Mouse (Mus musculus) kidney, embryonic 16.5 days (tissue): ENCODE results near the gene Tectb. TPM values are rescaled to one million over a fixed set of nuclear protein-coding genes. Genes with fewer than 3 reads are reported as not detected.

ENCODE experiments used
- ATAC-seq: fragments of 200-750 bp; cut with Nextera tagmentation; 2 replicates; pipeline ENCODE4 v1.8.0; 2017; ENCODE audit warnings: moderate TSS enrichment; ENCODE audit not compliant: low FRiP score, low TSS enrichment
- H3K27ac ChIP-seq: fragments of 300-500 bp; sonication (generic); 2 replicates; pipeline ENCODE4 v1.5.1; 2014; ENCODE audit warnings: low read length
- H3K27me3 ChIP-seq: fragments of 300-500 bp; sonication (generic); 2 replicates; pipeline ENCODE4 v1.6.1; 2014; ENCODE audit warnings: low read length, control low read depth, mixed read lengths; ENCODE audit not compliant: insufficient read depth
- H3K36me3 ChIP-seq: fragments of 300-500 bp; sonication (generic); 2 replicates; pipeline ENCODE4 v1.6.1; 2014; ENCODE audit warnings: low read length, control low read depth, mixed read lengths; ENCODE audit not compliant: insufficient read depth
- H3K4me1 ChIP-seq: fragments of 300-500 bp; sonication (generic); 2 replicates; pipeline ENCODE4 v1.6.1; 2014; ENCODE audit warnings: low read length, control low read depth, mixed read lengths; ENCODE audit not compliant: insufficient read depth
- H3K4me2 ChIP-seq: fragments of 300-500 bp; sonication (generic); replicated peaks from 2 replicates; pipeline ENCODE4 v1.6.1; 2014; ENCODE audit warnings: low read depth, low read length
- H3K4me3 ChIP-seq: fragments of 300-500 bp; sonication (generic); 2 replicates; pipeline ENCODE4 v1.5.1; 2014; ENCODE audit warnings: mild to moderate bottlenecking, low read length
- H3K9ac ChIP-seq: fragments of 300-500 bp; sonication (generic); replicated peaks from 2 replicates; pipeline ENCODE4 v1.6.1; 2014; ENCODE audit warnings: low read length
- H3K9me3 ChIP-seq: fragments of 300-500 bp; sonication (generic); 2 replicates; pipeline ENCODE4 v1.6.1; 2016; ENCODE audit warnings: low read length, control low read depth
- WGBS: fragments of 180-500 bp; shearing (Covaris S2); extraction: QIAGEN DNeasy Blood & Tissue Kit; methylation state at CpG from one replicate; pipeline ENCODE4 v1.1.7; 2014; 5-methylcytosine and 5-hydroxymethylcytosine counted together
- polyA plus RNA-seq: library from polyadenylated mRNA; unstranded; fragments of >200 nt; fragmentation: Nextera tagmentation; extraction: Ambion mirVana; gene quantifications from 2 replicates; pipeline ENCODE4 v1.2.1, GENCODE M21; 2015

Gene Tectb
- polyA plus RNA-seq, 1 experiment from 2014 or later: not detected

DNA sequence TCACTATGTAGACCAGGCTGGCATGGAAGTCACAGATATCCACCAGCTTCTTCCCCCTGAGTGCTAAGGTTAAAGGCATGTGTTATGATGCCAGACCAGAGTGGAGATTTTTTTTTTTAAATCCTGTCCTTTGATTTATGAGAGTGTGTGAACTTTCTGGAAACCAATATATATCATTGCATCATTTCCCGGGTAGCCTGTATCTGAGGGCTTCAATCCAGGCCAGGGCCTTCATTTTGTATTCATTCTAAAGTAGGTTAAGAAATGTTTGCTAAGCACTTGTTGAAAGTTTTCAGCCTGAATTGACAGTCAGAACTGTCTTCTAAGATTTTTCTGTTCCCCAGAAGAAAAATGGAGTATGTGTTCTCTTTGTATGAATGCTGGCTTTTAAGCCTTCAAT, 8.9 kb upstream of the Tectb start:
- no peak overlapping the region for H3K4me2 ChIP-seq
- H3K9ac ChIP-seq: no peak overlapping the region
- H3K27ac ChIP-seq: no peak overlapping the region
- no peak for ATAC-seq
- 46% methylated on average over 1 of the region's 1 CpGs for WGBS
- H3K27me3 ChIP-seq: no peaks in the 10 kb centered on the region
- H3K4me1 ChIP-seq: no peaks in the 10 kb centered on the region
- no peak overlapping the region for H3K4me3 ChIP-seq
- no peaks in the 10 kb centered on the region for H3K36me3 ChIP-seq
- peaks cover 9% of the 10 kb centered on the region for H3K9me3 ChIP-seq

DNA sequence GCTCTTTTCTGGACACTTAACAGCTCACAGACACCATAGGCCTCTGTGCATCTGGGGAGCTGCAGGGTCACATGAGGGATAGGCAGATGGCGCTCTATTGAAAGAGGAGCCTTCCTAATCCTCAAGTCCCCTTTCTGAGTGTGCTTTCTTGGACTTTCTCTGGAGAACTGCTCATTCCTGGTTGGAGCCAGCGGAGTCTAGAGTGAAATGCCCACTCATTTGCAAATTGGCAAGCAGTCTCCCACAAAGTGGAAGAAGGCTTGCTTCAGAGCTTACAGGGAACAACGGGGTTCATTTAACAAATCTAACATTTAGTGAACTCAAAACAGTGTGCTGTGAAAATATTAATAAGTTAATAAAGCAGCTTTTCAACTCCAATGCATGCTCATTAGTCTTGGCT, 3.4 kb upstream of the Tectb start:
- Histone ChIP-seq H3K4me2 (no peak overlapping the region), H3K27me3 (no peaks in the 10 kb centered on the region), H3K9ac (no peak overlapping the region), H3K36me3 (no peaks in the 10 kb centered on the region), H3K9me3 (no peaks in the 10 kb centered on the region), H3K4me1 (no peaks in the 10 kb centered on the region), H3K27ac (no peak overlapping the region), H3K4me3 (no peak overlapping the region)
- no peak for ATAC-seq
- 87% methylated on average over 3 of the region's 3 CpGs for WGBS

DNA sequence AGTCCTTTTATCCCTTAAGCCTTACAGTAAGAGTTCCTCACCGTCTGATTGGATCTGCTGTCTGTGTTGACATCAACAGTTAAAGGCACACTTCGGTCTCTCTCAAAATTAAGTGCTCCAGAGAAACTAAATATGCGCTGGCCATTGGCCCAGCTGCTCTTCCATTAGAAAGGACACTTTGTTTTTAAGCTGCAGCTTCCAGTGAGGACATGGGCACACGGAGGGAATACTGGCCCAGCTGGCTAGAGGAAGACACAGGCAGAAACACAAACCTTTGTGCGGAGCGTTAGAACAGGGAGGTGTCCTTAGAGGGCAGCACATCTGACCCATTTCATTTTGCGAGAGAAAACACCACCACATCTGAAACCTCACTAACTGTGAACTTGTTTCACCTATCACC, 3.9 kb downstream of the Tectb start:
- Histone ChIP-seq H3K9me3 (no peaks in the 10 kb centered on the region), H3K27ac (no peak overlapping the region), H3K4me2 (no peak overlapping the region), H3K4me1 (no peaks in the 10 kb centered on the region), H3K36me3 (no peaks in the 10 kb centered on the region), H3K9ac (no peak overlapping the region), H3K27me3 (no peaks in the 10 kb centered on the region), H3K4me3 (no peak overlapping the region)
- 57% methylated on average over 7 of the region's 7 CpGs for WGBS
- no peak for ATAC-seq

DNA sequence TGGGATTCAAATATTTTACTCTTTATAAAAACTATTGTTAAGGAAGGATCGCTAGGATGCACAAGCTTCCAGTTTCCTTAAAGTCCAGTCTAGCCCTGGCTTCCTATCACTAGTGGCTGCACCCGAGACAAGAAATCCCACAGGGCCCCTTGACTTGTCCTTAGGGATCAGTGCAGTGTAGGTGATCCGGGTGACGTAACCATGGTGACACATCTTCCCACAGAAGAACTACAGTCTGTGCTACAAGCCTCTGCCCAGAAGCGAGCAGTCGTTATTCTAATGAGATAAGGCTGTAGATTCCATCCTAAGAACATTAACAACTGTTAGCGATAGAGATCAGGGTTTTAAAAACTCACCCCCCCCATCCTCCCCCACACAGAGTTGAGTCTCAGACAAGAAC, 4.5 kb downstream of the Tectb start:
- Histone ChIP-seq H3K36me3 (no peaks in the 10 kb centered on the region), H3K4me2 (no peak overlapping the region), H3K4me1 (no peaks in the 10 kb centered on the region), H3K4me3 (no peak overlapping the region), H3K27me3 (no peaks in the 10 kb centered on the region), H3K27ac (no peak overlapping the region), H3K9me3 (no peaks in the 10 kb centered on the region), H3K9ac (no peak overlapping the region)
- WGBS: 68% methylated on average over 7 of the region's 7 CpGs
- ATAC-seq: no peak

DNA sequence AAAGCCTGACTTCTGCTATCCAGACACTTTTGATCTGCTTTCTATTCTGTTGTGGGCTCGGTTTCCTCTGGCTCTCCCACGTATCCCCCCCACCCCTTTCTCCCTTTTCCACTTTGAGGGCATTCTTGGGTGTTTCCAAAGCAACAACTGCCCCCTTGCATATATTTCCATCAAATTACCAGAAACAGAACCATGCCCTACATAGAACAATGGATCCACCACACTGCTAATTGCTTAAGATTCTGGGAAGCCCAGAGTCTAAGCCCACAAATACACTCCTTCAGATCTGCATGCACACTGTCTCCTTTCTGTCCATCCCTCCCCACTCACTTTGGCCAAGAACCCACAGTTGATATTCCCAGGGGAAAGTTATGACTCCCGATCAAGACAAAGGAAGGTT, 5.1 kb downstream of the Tectb start:
- H3K27me3 ChIP-seq: no peaks in the 10 kb centered on the region
- H3K27ac ChIP-seq: no peak overlapping the region
- H3K36me3 ChIP-seq: no peaks in the 10 kb centered on the region
- no peak for ATAC-seq
- no peaks in the 10 kb centered on the region for H3K4me1 ChIP-seq
- H3K9ac ChIP-seq: no peak overlapping the region
- H3K4me3 ChIP-seq: no peak overlapping the region
- 60% methylated on average over 3 of the region's 3 CpGs for WGBS
- H3K9me3 ChIP-seq: no peaks in the 10 kb centered on the region
- H3K4me2 ChIP-seq: no peak overlapping the region

DNA sequence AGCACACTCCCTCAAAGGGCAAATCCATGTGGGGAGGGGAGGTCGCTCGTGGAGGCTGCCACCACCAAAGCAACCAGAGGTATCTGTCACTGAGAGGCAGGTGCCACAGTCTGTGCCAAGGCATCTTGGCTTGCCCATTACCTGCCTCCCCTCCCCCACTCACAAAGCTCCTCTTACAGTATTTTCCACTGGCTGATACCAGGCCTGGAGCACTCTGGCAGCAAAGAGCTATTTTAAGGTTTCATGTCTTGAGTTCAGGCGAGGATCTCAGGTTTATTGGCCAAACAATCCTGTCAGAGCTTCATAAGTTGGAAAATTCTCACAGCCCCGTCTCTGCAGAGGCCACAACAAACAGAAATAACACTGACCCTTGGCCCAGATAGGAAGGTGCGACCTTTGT, 9.5 kb downstream of the Tectb start:
- no peaks in the 10 kb centered on the region for H3K27me3 ChIP-seq
- H3K36me3 ChIP-seq: no peaks in the 10 kb centered on the region
- H3K4me2 ChIP-seq: no peak overlapping the region
- no peak overlapping the region for H3K27ac ChIP-seq
- ATAC-seq: no peak
- no peak overlapping the region for H3K9ac ChIP-seq
- H3K9me3 ChIP-seq: no peaks in the 10 kb centered on the region
- no peak overlapping the region for H3K4me3 ChIP-seq
- H3K4me1 ChIP-seq: no peaks in the 10 kb centered on the region
- WGBS: 77% methylated on average over 5 of the region's 5 CpGs

DNA sequence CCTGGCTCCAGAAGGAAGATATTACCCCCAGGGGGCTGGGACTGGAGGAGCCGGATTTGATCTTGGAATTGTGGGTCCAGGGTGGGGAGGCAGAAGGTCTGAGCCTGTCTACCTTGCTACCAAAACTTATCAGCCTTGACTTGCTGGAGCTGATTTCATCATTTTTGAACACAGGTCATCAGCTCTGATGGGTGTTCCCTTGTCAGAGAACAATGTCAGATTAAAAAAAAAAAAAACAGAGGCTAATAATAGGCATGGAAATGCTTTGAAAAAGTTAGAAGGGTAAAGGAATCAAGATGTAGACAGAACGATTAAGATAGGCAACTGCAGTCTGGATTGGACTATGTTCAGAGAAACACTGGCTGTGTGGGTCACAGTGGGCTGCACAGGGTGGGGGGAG, 11.1 kb downstream of the Tectb start:
- Histone ChIP-seq H3K4me3 (no peak overlapping the region), H3K9me3 (no peaks in the 10 kb centered on the region), H3K4me1 (no peaks in the 10 kb centered on the region), H3K27me3 (no peaks in the 10 kb centered on the region), H3K27ac (no peak overlapping the region), H3K4me2 (no peak overlapping the region), H3K9ac (no peak overlapping the region), H3K36me3 (no peaks in the 10 kb centered on the region)
- 62% methylated on average over 2 of the region's 2 CpGs for WGBS
- ATAC-seq: no peak

DNA sequence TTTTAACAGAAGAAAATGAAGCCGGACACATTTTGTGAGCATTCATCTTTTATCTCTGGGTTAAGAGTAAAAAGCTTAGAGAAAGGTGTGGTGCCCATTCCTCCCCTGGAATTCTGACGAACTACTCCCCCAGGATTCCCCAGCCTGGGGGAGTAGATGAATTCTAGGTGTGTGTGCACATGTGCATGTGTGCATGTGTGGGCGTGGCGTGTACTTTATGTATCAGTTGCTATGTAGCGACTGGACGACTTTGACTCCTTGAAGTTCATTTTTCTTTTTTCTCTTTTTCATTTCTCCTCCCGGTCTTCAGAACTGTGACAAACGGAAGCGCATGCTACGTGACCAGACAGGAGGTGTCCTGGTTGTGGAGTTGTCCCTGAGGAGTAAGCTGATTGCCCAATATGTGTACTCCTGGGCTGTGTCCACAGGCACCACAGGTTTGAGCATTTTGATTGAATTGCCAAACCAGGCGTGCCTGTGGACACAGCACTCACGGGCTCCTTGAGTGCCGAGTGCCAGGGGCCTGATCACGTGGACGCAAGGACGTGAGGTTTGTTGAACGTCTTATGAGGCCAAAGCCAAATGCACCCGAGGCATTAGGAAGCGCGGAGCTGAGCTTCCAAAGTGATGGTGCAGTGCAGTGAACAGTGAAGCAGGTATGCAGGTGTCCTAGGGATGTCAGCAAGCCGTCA, 11.9 kb downstream of the Tectb start:
- H3K27ac ChIP-seq: no peak overlapping the region
- no peaks in the 10 kb centered on the region for H3K4me1 ChIP-seq
- H3K4me2 ChIP-seq: no peak overlapping the region
- WGBS: 83% methylated on average over 21 of the region's 21 CpGs
- H3K4me3 ChIP-seq: no peak overlapping the region
- H3K9ac ChIP-seq: no peak overlapping the region
- H3K9me3 ChIP-seq: no peaks in the 10 kb centered on the region
- ATAC-seq: no peak
- no peaks in the 10 kb centered on the region for H3K36me3 ChIP-seq
- no peaks in the 10 kb centered on the region for H3K27me3 ChIP-seq

DNA sequence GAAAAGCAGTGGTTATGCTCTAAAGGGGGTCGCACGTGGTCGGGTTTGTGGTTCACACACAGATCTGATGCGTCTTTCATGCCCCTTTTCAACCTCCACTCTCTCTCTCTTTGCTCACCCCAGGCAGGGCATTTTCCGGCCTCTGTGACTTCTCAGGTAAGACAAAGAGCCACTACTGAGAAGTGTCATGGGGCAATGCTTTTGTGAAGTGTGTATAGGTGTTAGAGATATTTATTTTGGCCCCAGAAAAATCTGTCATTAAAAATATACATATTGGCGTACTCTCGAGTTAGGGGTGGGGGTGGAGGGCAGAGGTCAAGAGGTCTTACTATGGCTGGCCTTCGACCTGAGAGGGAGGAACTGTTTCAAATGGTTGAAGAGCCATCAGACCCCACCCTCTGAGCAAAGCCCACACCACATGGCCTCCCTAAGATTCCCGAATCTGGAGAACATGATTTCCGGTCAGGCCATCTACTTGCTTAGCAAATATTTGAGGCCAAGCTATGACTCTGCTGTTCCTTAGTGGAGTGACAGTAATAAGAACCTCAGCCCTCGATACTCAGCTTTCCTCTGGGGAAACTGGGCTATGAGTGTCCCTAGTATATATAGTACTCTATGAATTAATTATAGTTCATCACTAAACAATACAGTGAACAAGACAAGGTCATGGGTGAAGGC, 13.3 kb downstream of the Tectb start:
- 70% methylated on average over 11 of the region's 11 CpGs for WGBS
- peak; percentile 76 for ATAC-seq

DNA sequence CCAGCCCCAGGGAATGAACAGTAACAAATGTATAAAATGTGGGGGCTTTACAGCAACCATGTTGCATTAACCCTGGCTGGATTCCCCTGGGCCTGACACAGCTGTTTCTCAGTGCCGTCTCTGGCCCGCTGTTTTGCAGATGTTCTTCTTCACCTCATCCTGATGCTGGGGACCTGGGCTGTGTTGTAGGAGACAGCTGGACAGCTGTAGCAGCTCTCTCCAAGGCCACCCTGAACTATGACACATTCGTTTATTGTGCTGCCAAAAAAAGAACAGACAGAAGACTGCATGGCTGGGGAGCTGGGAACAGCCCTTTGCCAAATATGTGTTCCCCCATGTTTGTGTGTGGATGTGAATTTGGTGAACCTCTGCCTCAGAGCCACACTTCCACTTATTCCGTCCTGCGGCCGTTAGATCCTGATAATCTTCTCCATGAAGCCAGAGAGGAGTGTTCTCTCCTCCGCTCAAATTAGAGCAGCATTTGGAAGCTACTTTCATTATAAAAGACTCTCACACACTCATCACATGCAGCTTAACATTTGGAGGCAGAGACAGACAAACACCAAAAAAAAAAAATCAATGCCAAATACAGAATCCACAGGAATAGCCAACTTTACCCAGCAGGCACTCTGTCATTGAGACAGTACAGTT, 14.1 kb downstream of the Tectb start:
- Histone ChIP-seq H3K4me2 (no peak overlapping the region), H3K27ac (peak overlapping the region; percentile 58), H3K36me3 (no peaks in the 10 kb centered on the region), H3K9ac (no peak overlapping the region), H3K9me3 (no peaks in the 10 kb centered on the region), H3K27me3 (no peaks in the 10 kb centered on the region), H3K4me3 (no peak overlapping the region), H3K4me1 (no peaks in the 10 kb centered on the region)
- peak; percentile 85 for ATAC-seq
- WGBS: 62% methylated on average over 7 of the region's 7 CpGs

More for the DNA sequence above, 13.3 kb downstream of the Tectb start:
- Histone ChIP-seq H3K9me3 (no peaks in the 10 kb centered on the region), H3K27me3 (no peaks in the 10 kb centered on the region), H3K9ac (no peak overlapping the region), H3K4me3 (no peak overlapping the region), H3K4me1 (no peaks in the 10 kb centered on the region), H3K4me2 (no peak overlapping the region), H3K36me3 (no peaks in the 10 kb centered on the region), H3K27ac (peak overlapping the region; percentile 47; the same call in 1 of the 2 replicates)
